Mouse (Mus musculus) hindbrain, embryonic 14.5 days (tissue): ENCODE measurements around the gene Gm45618. TPM values are rescaled to one million over a fixed set of nuclear protein-coding genes. Genes with fewer than 3 reads are reported as not detected.

Source experiments
- ATAC-seq: fragments of 200-750 bp; cut with Nextera tagmentation; 2 replicates; pipeline ENCODE4 v1.8.0; 2017; ENCODE audit warnings: moderate number of reproducible peaks, mild to moderate bottlenecking, moderate TSS enrichment, moderate library complexity; ENCODE audit not compliant: low FRiP score
- DNase-seq: peaks from one replicate; pipeline ENCODE4 v3.0.0-alpha.2; 2015; ENCODE audit warnings: low spot score
- H3K27ac ChIP-seq: fragments of 300-500 bp; sonication (generic); 2 replicates; pipeline ENCODE4 v1.5.1; 2014; ENCODE audit warnings: mild to moderate bottlenecking, moderate library complexity
- H3K27me3 ChIP-seq: fragments of 300-500 bp; sonication (generic); 2 replicates; pipeline ENCODE4 v1.6.1; 2014; ENCODE audit warnings: mild to moderate bottlenecking, low read length, mixed read lengths; ENCODE audit not compliant: control insufficient read depth, insufficient read depth
- H3K36me3 ChIP-seq: fragments of 300-500 bp; sonication (generic); replicated peaks from 2 replicates; pipeline ENCODE4 v1.6.1; 2014; ENCODE audit not compliant: control insufficient read depth, insufficient read depth
- H3K4me1 ChIP-seq: fragments of 300-500 bp; sonication (generic); replicated peaks from 2 replicates; pipeline ENCODE4 v1.6.1; 2014; ENCODE audit warnings: antibody characterized with exemption, low read length, mixed read lengths; ENCODE audit not compliant: control insufficient read depth, insufficient read depth
- H3K4me2 ChIP-seq: fragments of 300-500 bp; sonication (generic); replicated peaks from 2 replicates; pipeline ENCODE4 v1.6.1; 2014; ENCODE audit warnings: mild to moderate bottlenecking, moderate library complexity
- H3K4me3 ChIP-seq: fragments of 300-500 bp; sonication (generic); replicated peaks from 2 replicates; pipeline ENCODE4 v1.5.1; 2014; ENCODE audit warnings: mild to moderate bottlenecking, low read length
- H3K9ac ChIP-seq: fragments of 300-500 bp; sonication (generic); 2 replicates; pipeline ENCODE4 v1.6.1; 2014
- H3K9me3 ChIP-seq: fragments of 300-500 bp; sonication (generic); 2 replicates; pipeline ENCODE4 v1.6.1; 2016; ENCODE audit warnings: low read length; ENCODE audit not compliant: control insufficient read depth
- WGBS: fragments of 180-500 bp; shearing (Covaris S2); extraction: QIAGEN DNeasy Blood & Tissue Kit; methylation state at CpG from one replicate; pipeline ENCODE4 v1.1.7; 2014; 5-methylcytosine and 5-hydroxymethylcytosine counted together
- polyA plus RNA-seq: library from polyadenylated mRNA; unstranded; fragments of >200 nt; fragmentation: Nextera tagmentation; extraction: Ambion mirVana; gene quantifications from 2 replicates; pipeline ENCODE4 v1.2.1, GENCODE M21; 2014

Gm45618 gene
- polyA plus RNA-seq, 1 experiment from 2014 or later = not detected

GRCm38 (mm10) chr7:142080876-142081275 is 39.7 kb downstream of the Gm45618 start:
- Histone ChIP-seq H3K9ac (no peak overlapping the region), H3K27ac (no peak overlapping the region), H3K36me3 (peaks cover 76% of the 10 kb centered on the region), H3K27me3 (peaks cover 11% of the 10 kb centered on the region; the same call in 1 of the 2 replicates), H3K4me2 (no peak overlapping the region), H3K9me3 (no peaks in the 10 kb centered on the region), H3K4me1 (peaks cover 9% of the 10 kb centered on the region; the same call in 1 of the 2 replicates), H3K4me3 (no peak overlapping the region)
- no peak for ATAC-seq
- no peak for DNase-seq
- WGBS = 53% methylated on average over 2 of the region's 2 CpGs

- DNase-seq = no peak
- no peak for ATAC-seq
- no peak overlapping the region for H3K9ac ChIP-seq
- no peaks in the 10 kb centered on the region for H3K9me3 ChIP-seq
- H3K27me3 ChIP-seq = peaks cover 11% of the 10 kb centered on the region; the same call in 1 of the 2 replicates
- H3K4me3 ChIP-seq = no peak overlapping the region
- H3K27ac ChIP-seq = no peak overlapping the region
- WGBS = 51% methylated on average over 5 of the region's 5 CpGs
- H3K4me2 ChIP-seq = no peak overlapping the region
- peaks cover 61% of the 10 kb centered on the region for H3K36me3 ChIP-seq
- 0 out of 2 replicates have a peak, but pooled peaks cover under 1% of the 10 kb centered on the region for H3K4me1 ChIP-seq
These were observed 41.2 kb downstream of the Gm45618 start for GRCm38 (mm10) chr7:142079365-142079764.

- DNase-seq = no peak
- WGBS = 71% methylated on average over 3 of the region's 3 CpGs
- no peak overlapping the region for H3K27ac ChIP-seq
These were observed 43.4 kb downstream of the Gm45618 start for GRCm38 (mm10) chr7:142077138-142077537.

GRCm38 (mm10) chr7:142074146-142074886 is 46.2 kb downstream of the Gm45618 start:
- 77% methylated on average over 8 of the region's 8 CpGs for WGBS
- Histone ChIP-seq H3K9me3 (no peaks in the 10 kb centered on the region), H3K9ac (no peak overlapping the region), H3K4me1 (0 out of 2 replicates have a peak, but pooled peaks cover 4% of the 10 kb centered on the region), H3K4me3 (no peak overlapping the region), H3K27ac (no peak overlapping the region), H3K27me3 (no peaks in the 10 kb centered on the region), H3K36me3 (peaks cover 10% of the 10 kb centered on the region; the same call in 1 of the 2 replicates), H3K4me2 (no peak overlapping the region)
- ATAC-seq (no peak), DNase-seq (no peak)

More at GRCm38 (mm10) chr7:142077138-142077537, 43.4 kb downstream of the Gm45618 start:
- no peaks in the 10 kb centered on the region for H3K4me1 ChIP-seq
- no peak overlapping the region for H3K9ac ChIP-seq
- H3K4me3 ChIP-seq = no peak overlapping the region
- H3K4me2 ChIP-seq = no peak overlapping the region
- ATAC-seq = no peak
- no peaks in the 10 kb centered on the region for H3K9me3 ChIP-seq
- no peaks in the 10 kb centered on the region for H3K27me3 ChIP-seq
- H3K36me3 ChIP-seq = peaks cover 39% of the 10 kb centered on the region

GRCm38 (mm10) chr7:142071717-142072116 is 48.8 kb downstream of the Gm45618 start:
- H3K36me3 ChIP-seq = no peaks in the 10 kb centered on the region
- H3K9me3 ChIP-seq = no peaks in the 10 kb centered on the region
- ATAC-seq (no peak), DNase-seq (no peak)
- H3K4me1 ChIP-seq = 0 out of 2 replicates have a peak, but pooled peaks cover 4% of the 10 kb centered on the region
- no peak overlapping the region for H3K4me2 ChIP-seq
- H3K9ac ChIP-seq = no peak overlapping the region
- no peak overlapping the region for H3K27ac ChIP-seq
- no peak overlapping the region for H3K4me3 ChIP-seq
- H3K27me3 ChIP-seq = no peaks in the 10 kb centered on the region

GRCm38 (mm10) chr7:142071212-142071578 is 49.3 kb downstream of the Gm45618 start:
- peak; percentile 60 for ATAC-seq
- H3K27ac ChIP-seq = no peak overlapping the region
- 0 out of 2 replicates have a peak, but pooled peaks cover 4% of the 10 kb centered on the region for H3K4me1 ChIP-seq
- no peak for DNase-seq
- H3K9me3 ChIP-seq = no peaks in the 10 kb centered on the region
- H3K27me3 ChIP-seq = no peaks in the 10 kb centered on the region
- H3K36me3 ChIP-seq = no peaks in the 10 kb centered on the region
- peak overlapping the region; percentile 41; the same call in 1 of the 2 replicates for H3K9ac ChIP-seq
- 6% methylated on average over 8 of the region's 10 CpGs for WGBS
- H3K4me3 ChIP-seq = peak overlapping the region; percentile 12; the same call in 1 of the 2 replicates
- H3K4me2 ChIP-seq = peak overlapping the region; percentile 54

GRCm38 (mm10) chr7:142070458-142071211 is 49.9 kb downstream of the Gm45618 start:
- DNase-seq = peak; percentile 83
- H3K4me3 ChIP-seq = peak overlapping the region; percentile 12; the same call in 1 of the 2 replicates
- H3K4me1 ChIP-seq = 0 out of 2 replicates have a peak, but pooled peaks cover 4% of the 10 kb centered on the region
- no peaks in the 10 kb centered on the region for H3K9me3 ChIP-seq
- H3K9ac ChIP-seq = peak overlapping the region; percentile 41; the same call in 1 of the 2 replicates
- peak overlapping the region; percentile 54 for H3K4me2 ChIP-seq
- no peak overlapping the region for H3K27ac ChIP-seq
- H3K27me3 ChIP-seq = no peaks in the 10 kb centered on the region
- no peaks in the 10 kb centered on the region for H3K36me3 ChIP-seq
- peak; percentile 84 for ATAC-seq
- 16% methylated on average over 13 of the region's 13 CpGs for WGBS
